Mouse (Mus musculus) spleen, adult 2 months (tissue): ENCODE measurements around the gene Gm973. TPM values are rescaled to one million over a fixed set of nuclear protein-coding genes. Genes with fewer than 3 reads are reported as not detected.

ENCODE experiments used
- DNase-seq, 2 experiments: peaks; one replicate each; pipeline versions ENCODE4 v3.0.0 to v3.0.0-alpha.2; 2012 to 2021; ENCODE audit warnings: low spot score in 2 of 2, low read depth in 1 of 2
- H3K27ac ChIP-seq: fragments of 200-500 bp; 2 replicates; pipeline ENCODE4 v1.5.1; 2012; ENCODE audit warnings: low read length, inconsistent platforms; ENCODE audit not compliant: insufficient read depth
- H3K27me3 ChIP-seq: fragments of 200-500 bp; 2 replicates; pipeline ENCODE4 v1.6.1; 2012; ENCODE audit warnings: mild to moderate bottlenecking, moderate library complexity, low read length, inconsistent platforms; ENCODE audit not compliant: control insufficient read depth, insufficient read depth
- H3K36me3 ChIP-seq: fragments of 200-500 bp; 2 replicates; pipeline ENCODE4 v1.6.1; 2012; ENCODE audit warnings: mild to moderate bottlenecking, low read length, inconsistent platforms; ENCODE audit not compliant: control insufficient read depth, insufficient read depth
- H3K4me1 ChIP-seq: fragments of 200-500 bp; 2 replicates; pipeline ENCODE4 v1.6.1; 2011; ENCODE audit warnings: inconsistent platforms; ENCODE audit not compliant: control insufficient read depth, insufficient read depth, insufficient read length
- H3K4me3 ChIP-seq: fragments of 200-500 bp; 2 replicates; pipeline ENCODE4 v1.5.1; 2011; ENCODE audit warnings: mild to moderate bottlenecking, inconsistent platforms; ENCODE audit not compliant: insufficient read depth, insufficient read length; ENCODE audit errors: extremely low read depth
- CTCF ChIP-seq: fragments of 200-500 bp; IDR thresholded peaks from 2 replicates; pipeline ENCODE4 v1.5.1; 2011; ENCODE audit warnings: mild to moderate bottlenecking, inconsistent platforms; ENCODE audit not compliant: insufficient read depth, insufficient read length, insufficient replicate concordance; ENCODE audit errors: extremely low read depth
- POLR2A ChIP-seq: fragments of 200-500 bp; IDR thresholded peaks from 2 replicates; pipeline ENCODE4 v1.6.1; 2011; ENCODE audit warnings: low read depth, low read length, inconsistent platforms
- WGBS: fragments of 180-500 bp; shearing (Covaris S2); methylation state at CpG from one replicate; pipeline ENCODE4 v1.1.7; 2018; 5-methylcytosine and 5-hydroxymethylcytosine counted together
- polyA plus RNA-seq: library from polyadenylated mRNA; depleted of rRNA; stranded (reverse); fragments of >200 nt; gene quantifications from 2 replicates; pipeline ENCODE4 v1.2.3, GENCODE M21; 2012

The Gm973 gene
- polyA plus RNA-seq, 1 experiment = not detected

DNA sequence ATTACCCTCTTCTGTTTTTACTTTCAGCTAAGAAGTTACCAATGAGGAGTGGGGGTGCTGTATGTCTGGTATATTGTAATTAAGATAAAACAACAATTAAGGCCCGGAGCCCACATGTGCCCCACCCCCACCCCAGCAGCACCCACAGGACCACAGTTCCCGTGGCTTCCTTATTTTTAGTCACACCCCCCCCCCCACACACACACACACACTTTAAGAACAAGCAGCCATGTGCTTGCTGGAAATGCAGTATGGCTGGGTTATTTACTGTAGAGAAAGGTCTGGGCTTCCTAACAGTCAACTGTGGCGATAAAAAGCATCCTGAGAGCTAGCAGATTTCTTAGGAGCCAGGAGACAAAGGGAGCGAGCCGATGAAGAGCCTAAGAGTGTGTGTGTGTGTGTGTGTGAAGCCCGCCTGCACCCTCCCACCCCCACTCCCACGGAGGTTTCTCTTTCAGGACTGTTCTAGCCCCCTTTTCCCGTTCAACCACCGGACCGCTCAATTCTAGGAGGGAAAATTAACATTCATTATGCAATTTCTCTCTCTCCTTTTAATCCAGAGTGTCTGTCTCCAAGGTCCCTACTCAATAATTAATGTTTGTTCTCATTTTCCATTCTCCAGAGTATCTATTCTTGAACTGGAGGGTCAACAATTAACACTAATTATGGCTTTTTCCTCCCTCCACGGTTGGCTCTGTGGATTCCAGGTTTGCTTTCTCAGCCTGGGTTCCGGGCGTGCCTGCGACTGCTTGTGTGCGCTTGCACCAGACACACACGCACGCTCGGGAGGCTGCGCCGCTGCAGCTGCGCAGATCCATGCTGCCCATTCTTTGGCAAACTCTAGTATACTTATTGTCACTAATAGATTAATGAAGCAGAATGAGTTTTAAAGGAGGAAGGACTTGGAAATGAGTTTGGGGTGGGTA lies 58.5 kb downstream of the Gm973 start:
- Histone ChIP-seq H3K4me1 (no peaks in the 10 kb centered on the region), H3K27ac (no peak overlapping the region), H3K27me3 (no peaks in the 10 kb centered on the region), H3K4me3 (no peak overlapping the region), H3K36me3 (no peaks in the 10 kb centered on the region)
- no peak for DNase-seq
- WGBS = 79% methylated on average over 21 of the region's 21 CpGs
- TF ChIP-seq CTCF (no peak), POLR2A (no peak)

DNA sequence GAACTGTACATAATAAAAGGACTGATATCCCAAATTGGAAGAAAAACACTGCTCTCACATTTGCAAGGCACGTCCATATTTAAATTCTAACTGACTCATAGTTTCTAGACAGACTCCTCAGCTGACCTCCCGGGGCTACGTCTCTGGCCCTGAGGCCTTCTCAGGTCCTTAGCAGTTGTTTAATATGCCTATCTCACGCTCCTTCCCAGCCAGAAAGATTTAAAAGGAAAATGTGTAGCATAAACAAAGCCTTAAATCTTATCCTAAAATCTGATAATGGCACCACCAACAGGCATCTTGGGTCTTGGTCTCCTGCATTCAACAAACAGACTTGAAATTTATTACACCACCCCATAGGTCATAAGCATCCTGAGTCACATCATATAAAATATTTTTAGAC lies 62.7 kb downstream of the Gm973 start:
- H3K27ac ChIP-seq = no peak overlapping the region
- H3K4me1 ChIP-seq = no peaks in the 10 kb centered on the region
- TF ChIP-seq POLR2A = no peak
- no peaks in the 10 kb centered on the region for H3K36me3 ChIP-seq
- no peaks in the 10 kb centered on the region for H3K27me3 ChIP-seq
- DNase-seq = no peak
- 88% methylated on average over 4 of the region's 4 CpGs for WGBS
- H3K4me3 ChIP-seq = no peak overlapping the region

DNA sequence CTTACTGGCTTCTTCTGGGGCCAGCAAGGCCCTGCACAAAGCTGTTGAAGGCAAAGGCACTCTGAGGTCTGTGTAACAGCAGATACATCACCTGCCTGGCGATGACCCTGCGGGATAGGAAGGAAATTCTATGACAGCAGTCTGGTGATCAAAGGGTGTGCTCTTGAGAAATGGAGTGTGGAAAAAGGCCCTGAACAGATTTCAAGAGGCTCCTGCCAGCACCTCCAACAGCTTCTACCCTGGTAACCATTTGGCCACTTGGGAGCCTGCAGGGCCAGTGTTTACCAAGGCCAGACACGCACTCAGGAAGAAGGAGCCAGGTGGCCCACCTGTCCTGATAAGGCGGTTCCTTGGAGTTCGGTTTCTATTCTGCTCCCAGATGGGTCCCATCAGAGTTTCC lies 63.3 kb downstream of the Gm973 start:
- Histone ChIP-seq H3K36me3 (no peaks in the 10 kb centered on the region), H3K4me1 (no peaks in the 10 kb centered on the region), H3K27me3 (no peaks in the 10 kb centered on the region), H3K4me3 (no peak overlapping the region), H3K27ac (no peak overlapping the region)
- no peak for TF ChIP-seq CTCF
- no peak for TF ChIP-seq POLR2A
- 80% methylated on average over 5 of the region's 5 CpGs for WGBS
- no peak for DNase-seq

DNA sequence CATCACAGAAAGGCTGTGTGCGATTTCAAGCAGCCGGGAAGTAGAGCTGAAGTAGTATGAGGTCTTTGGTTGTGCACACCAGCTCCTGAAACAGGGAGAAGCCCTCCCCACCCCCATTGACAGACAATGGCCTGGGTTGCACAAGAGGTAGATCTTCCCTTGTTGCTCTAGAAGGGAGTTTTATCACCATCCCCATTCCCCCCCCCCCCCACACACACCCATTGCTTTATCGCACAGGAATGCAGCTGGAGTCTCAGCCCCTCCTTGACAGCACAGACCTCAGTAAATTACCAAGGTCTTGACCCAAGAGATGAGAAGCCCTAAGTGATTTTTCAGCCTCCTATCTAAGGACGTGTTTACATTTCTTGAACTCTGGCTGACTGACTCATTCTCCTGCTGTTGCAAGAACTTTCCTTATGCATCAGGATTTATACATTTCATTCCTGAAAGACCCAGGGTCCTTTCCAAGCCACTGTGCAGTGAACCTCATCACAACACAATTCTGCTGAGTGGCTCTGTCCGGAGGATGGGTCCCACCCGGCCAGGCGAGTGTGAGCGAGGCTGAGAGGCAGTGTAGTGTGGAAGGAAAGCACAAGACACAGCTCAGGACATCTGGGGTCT lies 64.2 kb downstream of the Gm973 start:
- H3K27ac ChIP-seq = no peak overlapping the region
- H3K27me3 ChIP-seq = no peaks in the 10 kb centered on the region
- TF ChIP-seq CTCF = no peak
- no peak for TF ChIP-seq POLR2A
- no peak overlapping the region for H3K4me3 ChIP-seq
- DNase-seq = no peak
- H3K4me1 ChIP-seq = no peaks in the 10 kb centered on the region
- H3K36me3 ChIP-seq = no peaks in the 10 kb centered on the region
- 80% methylated on average over 8 of the region's 8 CpGs for WGBS

DNA sequence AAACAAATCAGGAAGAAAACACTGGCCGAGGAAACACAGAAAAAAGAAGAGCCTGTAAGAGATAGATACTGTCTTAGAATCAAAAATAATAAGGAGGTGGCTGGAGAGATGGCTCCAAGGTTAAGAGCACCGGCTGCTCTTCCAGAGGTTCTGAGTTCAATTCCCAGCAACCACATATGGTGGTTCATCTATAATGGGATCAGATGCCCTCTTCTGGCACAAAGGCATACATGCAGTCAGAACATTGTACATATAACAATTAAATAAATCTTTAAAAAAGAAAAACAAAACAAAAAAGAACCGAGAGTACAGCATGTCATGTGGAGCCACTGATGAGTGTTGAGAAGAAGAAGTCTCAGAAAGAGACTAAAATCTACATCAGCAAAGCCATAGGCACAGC lies 64.8 kb downstream of the Gm973 start:
- Histone ChIP-seq H3K27me3 (no peaks in the 10 kb centered on the region), H3K4me1 (no peaks in the 10 kb centered on the region), H3K27ac (no peak overlapping the region), H3K4me3 (no peak overlapping the region), H3K36me3 (no peaks in the 10 kb centered on the region)
- TF ChIP-seq POLR2A (no peak), CTCF (no peak)
- no peak for DNase-seq
- 84% methylated on average over 3 of the region's 3 CpGs for WGBS

DNA sequence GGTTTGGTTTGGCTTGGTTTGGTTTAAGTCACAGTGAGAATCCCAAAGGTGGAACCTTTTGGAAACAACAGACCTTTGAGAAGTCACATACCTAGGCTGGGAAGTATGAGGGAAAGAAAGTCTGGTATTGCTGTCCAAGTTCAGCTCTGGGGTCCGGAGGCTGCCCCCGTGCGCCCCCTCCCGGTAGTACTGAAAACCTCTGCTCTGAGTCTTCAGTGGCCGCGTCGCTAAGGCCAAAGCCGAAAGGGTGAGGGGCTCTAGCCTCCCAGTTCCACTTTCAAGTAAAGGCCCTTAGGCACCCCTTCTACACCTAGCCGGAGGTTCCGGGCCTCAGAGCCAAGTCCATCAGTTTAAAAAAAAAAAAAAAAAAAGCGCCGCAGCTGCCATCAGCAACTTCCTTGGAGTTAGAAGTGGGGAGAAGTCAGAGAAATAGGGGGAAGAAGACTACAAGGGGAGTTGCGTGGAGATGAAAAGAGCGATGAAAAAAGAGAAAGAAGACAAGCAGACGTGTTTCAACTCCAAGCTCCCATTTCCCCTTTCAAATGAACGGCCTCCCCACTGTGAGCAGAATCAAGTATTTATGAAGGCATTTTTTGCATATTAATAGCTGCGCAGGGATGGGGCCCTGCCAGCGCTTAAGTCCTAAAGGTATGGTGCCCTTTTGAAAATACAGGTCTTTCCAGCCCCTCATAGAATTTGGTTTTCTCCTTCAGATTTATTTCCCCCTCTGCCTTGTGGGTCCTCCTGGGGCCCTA lies 68.8 kb downstream of the Gm973 start:
- Histone ChIP-seq H3K27me3 (no peaks in the 10 kb centered on the region), H3K4me1 (no peaks in the 10 kb centered on the region), H3K4me3 (no peak overlapping the region), H3K36me3 (no peaks in the 10 kb centered on the region), H3K27ac (no peak overlapping the region)
- TF ChIP-seq POLR2A (no peak), CTCF (peak; percentile 78)
- WGBS = 22% methylated on average over 18 of the region's 18 CpGs
- DNase-seq = peak in 1 of 2 experiments; percentile 54

DNA sequence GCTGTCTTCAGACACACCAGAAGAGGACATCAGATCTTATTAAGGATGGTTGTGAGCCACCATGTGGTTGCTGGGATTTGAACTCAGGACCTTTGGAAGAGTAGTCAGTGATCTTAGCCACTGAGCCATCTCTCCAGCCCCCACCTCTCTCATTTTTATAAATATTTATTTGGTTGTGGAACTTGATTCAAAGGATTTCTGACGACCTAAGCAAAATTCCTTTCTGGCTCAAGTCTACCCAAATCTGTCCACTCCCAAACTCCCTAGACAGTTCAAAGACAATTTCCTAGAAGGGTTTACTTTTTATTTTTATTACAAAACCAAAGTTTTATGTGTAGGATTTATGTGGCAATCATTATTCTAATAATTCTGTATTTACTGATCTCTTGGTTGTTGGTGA lies 73.2 kb downstream of the Gm973 start:
- TF ChIP-seq POLR2A = no peak
- no peak for TF ChIP-seq CTCF
- Histone ChIP-seq H3K36me3 (no peaks in the 10 kb centered on the region), H3K27me3 (no peaks in the 10 kb centered on the region), H3K27ac (no peak overlapping the region), H3K4me1 (no peaks in the 10 kb centered on the region), H3K4me3 (no peak overlapping the region)
- DNase-seq = no peak
- WGBS = 90% methylated on average over 1 of the region's 1 CpGs
